Mouse (Mus musculus): ENCODE measurements around the gene H2al2a.
"Not testable (repeated sequence)": the region's sequence is repeated elsewhere in the genome, so short reads cannot be mapped to it uniquely, and the experiment has no call there.

H2al2a gene

DNA sequence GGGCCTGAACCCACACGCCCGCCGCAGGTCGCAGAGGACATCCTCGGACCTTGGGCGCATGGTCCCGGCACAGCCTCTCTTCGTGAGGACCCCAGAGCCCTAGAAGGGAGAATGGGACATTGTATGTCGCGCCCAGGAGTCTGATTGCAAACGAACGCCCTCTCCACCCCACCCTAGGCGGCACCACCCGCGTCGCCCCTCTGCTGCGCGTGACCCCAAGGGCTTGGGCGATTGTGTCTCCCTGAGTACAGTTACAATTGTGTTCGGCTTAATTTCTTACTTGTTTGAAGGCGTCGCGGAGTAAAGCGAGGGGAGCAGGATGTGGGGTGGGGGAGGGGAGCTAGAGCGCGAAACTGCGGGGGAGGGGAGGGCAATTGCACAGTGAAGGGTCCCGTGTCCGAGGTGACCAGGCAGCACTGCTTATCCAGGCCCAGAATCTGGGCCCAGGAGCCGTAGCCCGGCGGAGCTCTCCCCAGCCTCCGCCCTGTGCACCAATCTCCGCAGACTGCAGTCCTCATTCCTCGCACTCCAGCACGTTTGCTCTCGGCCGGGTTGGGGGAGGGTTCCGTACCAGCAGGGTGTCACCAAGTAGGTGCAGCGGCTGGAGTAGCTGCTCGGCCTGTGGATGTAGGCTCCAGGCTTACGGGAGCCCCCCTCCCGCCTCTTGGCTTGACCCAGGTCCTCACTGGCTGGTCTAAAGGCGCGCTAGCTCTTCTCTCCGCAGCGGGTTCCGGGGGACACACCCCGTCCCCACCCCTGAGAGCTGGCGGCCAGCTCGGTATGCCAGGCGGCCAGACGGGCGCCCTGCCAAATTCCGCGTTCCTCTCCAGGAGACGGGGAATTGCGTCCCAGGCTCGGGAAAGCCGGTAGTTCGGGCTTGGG, 31.6 kb upstream of the H2al2a start:
- DNase-seq (ENCODE audit: extremely low read depth, low read depth, low spot score), result peak; percentile 51

DNA sequence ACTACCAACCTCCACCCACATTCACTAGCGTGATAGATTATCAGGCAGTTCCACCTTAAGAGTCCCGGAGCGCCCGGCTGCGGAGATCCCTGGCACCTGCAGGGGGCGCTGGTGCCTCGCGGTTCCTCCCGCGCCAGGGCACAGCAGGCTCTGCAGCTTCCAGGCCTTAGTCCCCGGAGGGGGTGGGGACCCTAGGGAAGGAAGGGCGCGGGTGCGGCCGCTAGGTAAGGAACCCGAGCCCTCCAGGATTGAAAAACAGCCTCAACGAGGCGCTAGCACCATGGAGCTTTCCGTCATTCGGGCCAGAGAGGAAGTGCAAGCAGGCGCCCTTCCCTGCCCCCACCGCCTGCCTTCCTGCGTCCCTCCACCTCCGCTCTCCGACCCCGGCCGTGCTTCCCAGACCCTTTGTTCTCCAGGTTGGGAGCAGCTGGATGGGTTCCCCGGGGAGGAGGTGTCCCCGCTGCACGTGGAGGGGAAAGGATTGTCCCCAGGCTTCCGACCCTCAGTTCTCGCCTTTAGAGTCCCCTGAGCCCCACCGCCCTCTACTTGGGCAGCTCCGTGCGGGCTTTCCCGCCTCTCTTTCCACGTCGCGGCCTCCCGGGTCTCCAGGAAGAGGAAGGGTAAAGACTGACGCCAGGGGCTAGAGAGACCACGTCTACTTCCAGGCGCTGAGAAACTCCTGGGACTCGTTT, 30.8 kb upstream of the H2al2a start:
- no peak for DNase-seq (ENCODE audit: extremely low read depth, low read depth, low spot score)

DNA sequence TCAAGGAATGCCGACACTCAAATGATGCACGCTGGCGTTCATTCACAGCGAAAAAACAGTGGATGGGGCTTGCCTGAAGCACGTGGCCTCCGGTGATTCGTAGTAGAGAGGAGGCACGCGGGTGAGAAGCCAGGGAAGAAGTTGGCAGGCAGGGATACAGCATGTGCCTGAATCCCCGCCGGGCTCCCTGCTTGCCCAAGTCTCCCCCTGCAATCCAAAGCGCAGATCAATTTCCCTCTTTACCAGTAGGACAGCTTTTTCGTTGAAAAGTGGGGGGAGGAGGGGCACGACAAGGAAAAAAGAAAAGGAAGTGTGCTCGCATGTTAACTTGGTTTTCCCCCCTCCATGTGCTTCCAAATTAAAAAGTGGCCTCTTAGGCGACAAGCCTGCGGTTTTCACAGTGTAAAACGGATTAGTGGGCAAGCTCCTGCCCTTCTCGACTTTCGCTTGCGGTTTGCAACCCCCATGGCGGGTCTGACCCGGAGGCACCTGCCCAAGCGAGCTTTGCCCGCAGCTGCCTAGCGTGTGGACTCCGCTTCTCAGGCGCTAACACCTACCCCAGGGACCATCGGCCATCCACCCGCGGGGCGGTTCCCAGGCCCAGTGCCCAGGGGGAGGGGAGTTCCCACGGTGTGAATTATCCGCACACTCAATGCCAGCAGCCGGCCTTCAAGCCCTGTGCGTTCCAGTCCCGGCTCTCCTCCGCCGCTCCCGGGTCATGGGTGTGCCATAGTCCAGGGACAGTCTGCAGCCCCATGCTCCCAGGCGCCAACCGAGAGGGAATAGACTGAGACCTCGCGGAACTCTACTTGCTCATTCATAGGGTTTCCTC, 29.6 kb upstream of the H2al2a start:
- no peak for DNase-seq (ENCODE audit: extremely low read depth, low read depth, low spot score)

DNA sequence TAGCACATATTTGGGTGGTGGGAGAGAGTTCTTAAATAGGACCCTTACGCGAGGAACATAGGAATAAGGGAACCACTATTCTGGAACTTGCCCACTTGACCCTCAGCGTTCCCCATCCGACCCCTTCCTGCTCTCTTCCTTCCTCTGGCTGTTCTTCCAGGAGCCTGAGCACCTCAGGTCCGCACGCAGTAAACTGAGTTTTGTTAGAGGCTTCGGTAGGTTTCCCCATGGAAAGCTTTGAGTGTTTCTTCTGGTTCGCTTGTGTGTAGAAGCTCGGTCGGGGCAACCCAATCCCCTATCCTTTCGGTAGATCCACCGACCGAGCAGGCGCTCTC, 29.0 kb upstream of the H2al2a start:
- DNase-seq (ENCODE audit: extremely low read depth, low read depth, low spot score), result no peak

DNA sequence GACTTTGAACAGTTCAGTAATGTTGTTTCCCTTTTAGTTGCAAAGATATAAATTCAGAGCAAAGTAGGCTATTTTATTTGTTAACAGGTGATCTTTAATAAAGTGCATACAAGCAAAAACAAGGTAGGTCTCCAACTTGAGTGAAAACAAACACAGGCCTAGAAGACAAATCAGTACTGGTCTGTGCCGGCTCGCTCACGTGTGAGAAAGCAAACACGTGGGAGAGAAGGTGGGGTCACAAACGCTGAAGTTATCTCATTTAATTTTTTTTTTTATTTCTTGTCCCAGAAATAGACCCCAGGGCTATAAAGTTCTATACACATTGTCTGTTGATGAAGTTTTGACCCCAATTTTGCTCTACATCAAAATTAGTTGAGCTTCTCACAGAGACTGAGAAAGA, 28.4 kb upstream of the H2al2a start:
- no peak for DNase-seq (ENCODE audit: extremely low read depth, low read depth, low spot score)

DNA sequence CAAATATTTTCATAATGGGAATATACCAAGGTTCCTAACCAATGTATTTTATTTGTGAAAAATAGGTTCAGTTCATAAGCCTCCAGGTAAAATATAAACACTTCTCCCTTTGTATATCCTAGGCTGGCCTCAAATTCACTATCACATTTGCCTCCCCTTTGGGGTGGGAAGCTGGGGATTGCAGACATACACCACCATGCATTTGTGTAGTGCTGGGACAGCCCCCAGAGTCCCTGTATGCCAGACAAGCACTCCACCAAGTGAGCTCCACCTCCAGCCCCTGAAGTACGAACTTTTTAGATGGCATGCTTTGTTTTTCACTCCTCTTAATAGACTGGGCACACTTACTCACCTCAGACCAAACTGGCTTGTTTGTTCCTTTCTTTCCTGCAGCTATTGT, 26.1 kb upstream of the H2al2a start:
- DNase-seq (ENCODE audit: extremely low read depth, low read depth, low spot score), result no peak

DNA sequence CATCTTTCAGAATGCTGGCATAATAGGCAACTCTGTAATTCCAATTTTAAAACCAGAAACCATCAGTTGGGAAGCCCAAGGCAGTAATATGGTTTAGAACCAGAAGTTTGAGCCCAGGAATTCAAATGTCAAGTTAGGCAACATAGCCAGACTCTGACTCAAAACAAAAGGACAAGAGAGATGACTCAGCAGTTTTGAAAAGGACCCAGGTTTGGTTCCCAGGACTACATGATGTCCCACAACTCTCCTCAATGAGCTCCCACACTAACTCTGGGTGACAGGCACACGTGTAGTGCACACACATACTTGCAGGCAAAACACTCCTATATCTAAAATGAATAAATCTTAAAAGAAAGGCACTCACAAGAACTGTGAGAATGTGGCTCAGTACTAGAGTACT, 22.4 kb upstream of the H2al2a start:
- no peak for DNase-seq (ENCODE audit: extremely low read depth, low read depth, low spot score)

DNA sequence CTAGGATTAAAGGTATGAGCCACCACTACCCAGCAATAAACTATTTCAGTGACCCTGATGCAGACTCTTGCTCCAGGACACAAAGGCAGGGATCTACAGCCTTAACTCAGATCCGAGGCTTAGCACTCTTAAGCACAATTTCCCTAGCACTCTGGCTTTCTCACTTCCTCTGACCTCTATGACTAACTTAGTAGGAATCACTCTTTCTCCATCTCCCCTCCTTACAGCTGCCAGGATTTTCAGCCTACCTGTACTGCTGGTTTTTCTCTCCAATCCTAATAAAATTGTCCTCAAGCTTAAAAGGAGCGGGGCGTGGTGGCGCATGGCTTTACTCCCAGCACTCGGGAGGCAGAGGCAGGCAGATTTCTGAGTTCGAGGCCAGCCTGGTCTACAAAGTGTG, 20.6 kb upstream of the H2al2a start:
- DNase-seq (ENCODE audit: extremely low read depth, low read depth, low spot score), result no peak

DNA sequence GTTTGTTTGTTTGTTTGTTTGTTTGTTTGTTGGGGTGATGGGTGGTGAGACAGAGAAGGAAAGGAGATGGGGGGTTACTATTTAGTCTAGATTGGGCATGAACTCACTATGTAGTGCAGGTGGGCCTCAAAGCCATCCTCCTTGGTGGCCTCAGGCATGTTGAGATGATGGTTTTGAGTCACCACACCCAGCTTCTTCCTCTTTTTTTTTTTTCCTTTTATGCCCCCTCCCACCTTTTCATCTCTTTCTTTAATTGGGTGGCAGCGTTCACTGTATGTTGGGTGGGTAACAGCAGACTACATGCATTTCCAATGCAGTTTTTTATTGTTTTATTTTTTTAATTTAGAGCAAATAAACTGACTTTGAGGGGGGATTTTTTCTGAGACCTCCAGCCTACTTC, 19.9 kb upstream of the H2al2a start:
- DNase-seq (ENCODE audit: extremely low read depth, low read depth, low spot score), result no peak

DNA sequence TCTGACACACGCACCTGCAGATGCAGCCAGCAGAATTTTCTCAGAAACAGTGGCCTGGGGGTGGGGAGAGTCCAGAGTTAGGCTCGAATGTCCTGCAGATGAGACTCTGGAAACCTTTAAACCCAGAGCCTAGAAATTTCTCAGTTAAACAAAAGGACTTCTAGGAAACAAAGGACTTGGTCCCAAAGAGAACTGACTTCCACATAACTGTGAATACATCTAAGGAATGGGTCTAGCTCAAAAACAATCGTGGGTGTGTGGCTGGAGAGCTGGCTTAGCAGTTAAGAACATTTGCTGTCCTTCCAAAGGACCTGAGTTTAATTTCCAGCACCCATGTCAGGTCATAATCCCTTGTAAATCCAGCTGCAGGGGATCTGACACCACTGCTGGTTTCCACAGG, 18.8 kb upstream of the H2al2a start:
- no peak for DNase-seq (ENCODE audit: extremely low read depth, low read depth, low spot score)

DNA sequence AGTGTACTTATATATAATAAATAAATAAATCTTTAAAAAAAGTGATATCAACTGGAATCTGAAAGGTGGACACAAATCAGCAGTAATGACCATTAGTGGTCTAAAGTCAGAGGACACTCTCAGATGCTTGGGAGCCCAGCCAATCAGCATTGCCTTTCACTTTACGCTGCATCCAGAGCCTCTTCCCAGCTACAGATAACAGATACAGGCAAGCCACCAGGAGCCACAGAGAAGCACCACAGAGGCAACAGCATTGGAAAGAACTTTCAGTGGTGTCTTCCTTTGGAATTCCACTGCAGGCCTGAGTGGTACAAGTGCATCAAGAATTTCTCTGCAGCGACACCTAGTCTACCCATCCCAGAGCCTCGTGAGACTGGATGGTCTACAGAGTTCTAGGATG, 16.1 kb upstream of the H2al2a start:
- DNase-seq (ENCODE audit: extremely low read depth, low read depth, low spot score), result no peak

DNA sequence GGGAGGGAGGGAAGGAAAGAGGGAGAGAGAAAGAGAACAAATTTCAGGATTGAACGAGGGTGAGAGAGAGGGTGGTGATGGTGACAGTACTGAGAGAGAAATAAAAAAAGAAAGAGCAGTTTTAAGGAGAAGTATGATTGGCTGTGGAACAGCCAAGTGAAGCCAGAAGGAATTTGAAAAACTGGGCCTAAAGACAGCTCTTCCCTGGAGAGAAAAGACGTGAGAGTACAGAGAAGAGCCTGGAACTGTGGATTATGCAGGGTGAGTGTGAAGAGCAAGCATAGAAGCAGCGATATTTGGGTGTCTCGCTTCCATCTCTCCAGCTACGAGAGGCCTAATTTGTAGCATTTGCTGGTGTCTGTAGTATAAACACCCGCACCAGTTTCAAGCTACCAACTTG, 14.5 kb upstream of the H2al2a start:
- DNase-seq (ENCODE audit: extremely low read depth, low read depth, low spot score), result no peak

DNA sequence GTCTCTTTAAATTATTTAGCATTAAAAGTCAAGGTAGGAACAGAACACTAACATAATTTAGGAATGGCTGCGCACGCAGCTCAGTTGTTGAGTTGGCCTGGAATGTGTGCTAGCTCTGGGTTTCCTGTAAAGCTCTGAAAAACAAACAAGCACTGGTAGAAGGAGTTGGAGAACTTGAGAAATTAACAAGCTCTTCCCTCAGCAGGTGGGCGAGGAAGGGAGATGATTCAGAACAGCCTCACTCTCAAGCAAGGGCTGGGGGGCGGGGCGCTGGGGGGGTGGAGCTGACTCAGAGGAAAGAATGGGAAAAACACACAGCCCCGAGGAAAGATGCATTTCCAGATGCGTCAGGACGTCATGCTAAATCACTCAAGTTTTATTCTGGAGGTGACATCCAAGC, 8.4 kb upstream of the H2al2a start:
- no peak for DNase-seq (ENCODE audit: extremely low read depth, low read depth, low spot score)

DNA sequence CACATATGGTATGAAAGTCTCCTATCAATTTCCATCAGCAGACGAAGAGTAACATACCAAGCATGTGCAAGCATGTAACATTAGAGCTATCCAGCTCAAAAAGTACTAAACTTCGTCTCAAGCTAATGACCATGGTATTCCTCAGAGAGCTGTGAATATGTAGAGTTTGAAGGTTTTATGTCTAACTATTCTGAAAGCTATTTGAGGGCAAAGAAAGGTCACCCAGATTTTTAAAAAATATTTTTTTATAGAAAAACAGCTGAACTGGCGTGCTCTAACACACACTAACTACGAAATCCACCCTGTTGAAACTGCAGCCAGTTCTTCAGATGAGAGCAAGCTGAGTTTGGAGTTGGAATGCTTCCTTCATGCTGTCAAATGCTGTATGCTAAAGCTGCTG, 7.5 kb upstream of the H2al2a start:
- no peak for DNase-seq (ENCODE audit: extremely low read depth, low read depth, low spot score)

DNA sequence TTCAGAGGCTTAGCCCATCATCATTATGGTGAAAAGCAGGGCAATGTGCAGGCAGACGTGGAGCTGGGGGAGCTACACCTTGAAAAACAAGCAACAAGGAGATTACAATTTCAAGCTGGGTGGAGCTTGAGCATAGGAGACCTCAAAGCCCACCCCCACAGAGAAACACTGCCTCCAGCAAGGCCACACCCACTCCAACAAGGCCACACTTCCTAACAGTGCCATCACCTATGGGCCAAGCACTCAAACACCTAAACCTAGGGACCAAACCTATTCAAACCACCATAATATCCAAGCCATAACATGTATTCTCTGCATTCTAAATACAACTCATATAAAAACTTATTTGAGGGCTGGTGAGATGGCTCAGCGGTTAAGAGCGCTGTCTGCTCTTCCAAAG, 5.5 kb upstream of the H2al2a start:
- no peak for DNase-seq (ENCODE audit: extremely low read depth, low read depth, low spot score)

DNA sequence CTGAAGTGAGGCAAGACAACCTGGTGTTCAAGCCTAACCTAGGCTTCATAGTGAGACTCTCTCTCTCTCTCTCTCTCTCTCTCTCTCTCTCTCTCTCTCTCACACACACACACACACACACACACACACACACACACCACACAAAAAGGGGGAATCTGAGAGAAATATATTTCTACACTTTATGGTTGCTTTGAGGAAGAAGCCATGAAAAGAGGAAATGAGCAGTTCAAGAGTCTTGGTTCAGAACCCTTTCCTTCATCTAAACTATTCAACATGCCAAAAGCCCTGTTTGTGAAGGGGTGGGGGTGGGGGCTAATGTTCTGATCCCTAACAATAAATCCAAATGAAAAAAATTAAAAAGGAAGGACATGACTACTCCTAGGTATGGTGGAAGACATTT, 7.2 kb downstream of the H2al2a start:
- no peak for DNase-seq (ENCODE audit: extremely low read depth, low read depth, low spot score)

DNA sequence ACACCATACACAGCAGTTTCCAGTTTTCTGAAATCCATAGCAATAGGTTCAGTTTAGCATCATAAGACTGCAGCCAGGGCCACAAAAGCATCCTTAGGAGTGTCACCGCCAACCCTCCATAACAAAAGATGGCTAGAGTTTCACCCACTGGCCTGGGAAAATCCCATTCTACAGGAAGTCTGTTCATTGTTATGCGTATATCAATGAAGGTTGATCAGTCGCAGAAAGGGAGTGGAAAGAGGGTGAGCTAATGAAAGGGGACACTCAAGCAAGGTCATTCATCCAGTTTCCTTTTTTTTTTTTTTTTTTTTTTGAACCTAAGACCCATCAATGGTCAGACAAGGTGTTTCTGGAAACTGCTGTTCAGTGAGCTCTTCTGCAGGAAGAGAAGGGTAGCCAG, 7.6 kb downstream of the H2al2a start:
- no peak for DNase-seq (ENCODE audit: extremely low read depth, low read depth, low spot score)

DNA sequence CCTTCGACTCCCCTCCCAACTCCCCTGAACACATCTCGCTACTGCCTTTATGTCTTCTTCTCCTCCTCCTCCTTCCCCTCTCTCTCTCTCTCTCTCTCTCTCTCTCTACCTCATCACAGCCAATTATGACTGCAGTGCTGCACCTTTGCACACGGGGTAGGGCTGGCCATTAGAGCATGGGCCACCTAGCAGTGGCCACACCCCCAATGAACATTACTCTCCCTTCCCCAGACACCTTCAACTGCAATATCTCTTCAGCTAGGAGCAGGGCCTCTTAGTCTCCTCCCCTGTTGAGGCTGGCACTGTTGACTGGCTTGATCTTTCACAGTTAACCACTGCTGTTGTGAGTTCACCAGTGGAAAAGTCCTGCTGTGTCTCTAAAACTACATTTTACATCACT, 10.1 kb downstream of the H2al2a start:
- no peak for DNase-seq (ENCODE audit: extremely low read depth, low read depth, low spot score)

DNA sequence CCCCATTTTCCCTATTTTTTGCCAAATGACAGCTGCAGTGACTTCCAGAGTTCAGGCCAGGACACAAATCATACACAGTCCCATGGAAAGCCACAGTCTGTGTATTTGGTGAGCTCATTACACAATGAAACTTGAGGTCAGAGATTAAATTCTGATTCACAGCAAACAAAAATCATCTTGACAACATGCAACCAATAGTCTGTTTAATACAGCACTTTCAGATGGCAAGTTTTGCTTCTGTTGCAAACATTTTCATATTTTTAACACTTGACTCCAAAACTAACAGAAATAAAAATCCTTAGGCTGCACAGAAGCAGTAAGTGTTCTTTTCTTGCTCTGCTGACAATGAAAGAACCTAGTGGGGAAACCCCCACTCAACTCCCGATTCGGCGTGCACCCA, 12.0 kb downstream of the H2al2a start:
- no peak for DNase-seq (ENCODE audit: extremely low read depth, low read depth, low spot score)

DNA sequence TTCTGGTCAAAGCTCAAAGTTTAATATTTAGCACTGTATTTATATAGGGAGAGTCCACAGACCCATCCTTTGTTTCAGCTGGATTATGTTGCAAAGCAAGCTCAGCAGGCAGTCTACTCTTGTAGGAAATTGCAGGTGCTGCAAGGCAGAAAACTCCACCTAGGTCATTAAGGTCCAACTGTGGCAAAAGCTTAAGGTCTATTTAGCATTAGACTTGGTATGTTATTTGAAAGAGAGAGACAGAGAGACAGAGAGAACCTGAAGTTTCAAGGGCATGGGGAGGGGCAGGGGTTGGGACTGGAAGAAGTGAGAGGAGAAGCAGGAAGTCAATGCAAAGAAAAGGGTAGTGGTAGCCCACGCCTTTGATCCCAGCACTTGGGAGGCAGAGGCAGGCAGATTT, 14.0 kb downstream of the H2al2a start:
- no peak for DNase-seq (ENCODE audit: extremely low read depth, low read depth, low spot score)

DNA sequence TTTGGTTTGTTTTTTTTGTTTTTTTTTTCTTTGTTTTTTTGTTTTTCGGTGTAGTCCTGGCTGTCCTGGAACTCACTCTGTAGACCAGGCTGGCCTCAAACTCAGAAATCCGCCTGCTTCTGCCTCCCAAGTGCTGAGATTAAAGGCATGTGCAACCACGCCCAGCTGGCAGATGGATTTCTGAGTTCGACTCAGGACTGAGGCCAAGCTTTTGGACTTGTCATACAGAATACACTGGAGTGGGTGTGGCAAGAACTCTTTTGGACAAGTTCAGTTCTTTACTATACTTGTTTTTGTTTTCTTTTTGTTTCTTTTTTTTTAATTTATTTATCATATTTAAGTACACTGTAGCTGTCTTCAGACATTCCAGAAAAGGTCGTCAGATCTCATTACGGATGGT, 18.1 kb downstream of the H2al2a start:
- DNase-seq (ENCODE audit: extremely low read depth, low read depth, low spot score), result no peak

DNA sequence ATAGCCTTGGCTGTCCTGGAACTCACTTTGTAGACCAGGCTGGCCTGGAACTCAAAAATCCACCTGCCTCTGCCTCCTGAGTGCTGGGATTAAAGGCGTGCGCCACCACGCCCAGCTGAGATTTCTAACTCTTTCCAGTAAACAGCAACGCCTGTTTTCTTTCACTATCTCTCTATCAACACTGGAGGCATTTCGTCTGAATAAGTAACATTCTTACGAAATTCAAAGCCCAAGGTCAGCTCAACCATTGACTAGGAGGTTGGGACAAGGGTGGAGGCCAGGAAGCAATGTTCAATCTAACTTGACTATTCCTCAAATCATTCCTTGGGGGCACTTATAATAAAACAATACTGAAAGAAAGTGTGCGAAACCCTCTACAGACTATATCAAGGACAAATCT, 18.5 kb downstream of the H2al2a start:
- not testable (repeated sequence) for DNase-seq (ENCODE audit: extremely low read depth, low read depth, low spot score)

All from fat pad, adult 2 months (tissue).